Mouse (Mus musculus) c-Kit-positive CD71-positive TER-119-negative erythroid progenitor cells, embryonic 14.5 days (primary cell): ENCODE results near the gene Large1.
A peak's percentile ranks its signal among the peaks of the same experiment; 100 is the strongest.
"Not testable (repeated sequence)": the region's sequence is repeated elsewhere in the genome, so short reads cannot be mapped to it uniquely, and the experiment has no call there.

Source experiments
- DNase-seq: peaks from one replicate; pipeline ENCODE4 v3.0.0-alpha.2; 2013; ENCODE audit warnings: low read depth

Large1 gene

GRCm38 (mm10) chr8:73007489-73007888 lies 345.9 kb downstream of the Large1 start:
- DNase-seq, result no peak

GRCm38 (mm10) chr8:73003858-73004257 lies 349.5 kb downstream of the Large1 start:
- peak; percentile 8 for DNase-seq

GRCm38 (mm10) chr8:72993831-72994230 lies 359.5 kb downstream of the Large1 start:
- DNase-seq, result no peak

- DNase-seq, result no peak
Measured at GRCm38 (mm10) chr8:72990425-72990824, 362.9 kb downstream of the Large1 start.

- DNase-seq, result no peak
Measured at GRCm38 (mm10) chr8:72982832-72983231, 370.5 kb downstream of the Large1 start.

GRCm38 (mm10) chr8:72955074-72955473 lies 398.3 kb downstream of the Large1 start:
- no peak for DNase-seq

- not testable (repeated sequence) for DNase-seq
Measured at GRCm38 (mm10) chr8:72941393-72941792, 411.9 kb downstream of the Large1 start.

- DNase-seq, result no peak
Measured at GRCm38 (mm10) chr8:72919182-72919902, 434.0 kb downstream of the Large1 start.

- no peak for DNase-seq
Measured at GRCm38 (mm10) chr8:72905491-72905890, 447.8 kb downstream of the Large1 start.

GRCm38 (mm10) chr8:72901591-72901990 lies 451.7 kb downstream of the Large1 start:
- no peak for DNase-seq

- DNase-seq, result no peak
Measured at GRCm38 (mm10) chr8:72899321-72899720, 454.0 kb downstream of the Large1 start.

GRCm38 (mm10) chr8:72883033-72883432 lies 470.3 kb downstream of the Large1 start:
- no peak for DNase-seq

GRCm38 (mm10) chr8:72873411-72873810 lies 479.9 kb downstream of the Large1 start:
- no peak for DNase-seq

GRCm38 (mm10) chr8:72846881-72847280 lies 506.5 kb downstream of the Large1 start:
- DNase-seq, result no peak

- DNase-seq, result no peak
Measured at GRCm38 (mm10) chr8:72835863-72836262, 517.5 kb downstream of the Large1 start.

GRCm38 (mm10) chr8:72833112-72833511 lies 520.2 kb downstream of the Large1 start:
- no peak for DNase-seq

GRCm38 (mm10) chr8:72832371-72832770 lies 521.0 kb downstream of the Large1 start:
- DNase-seq, result no peak

- DNase-seq, result no peak
Measured at GRCm38 (mm10) chr8:72817655-72818349, 535.5 kb downstream of the Large1 start.

GRCm38 (mm10) chr8:72816679-72817078 lies 536.7 kb downstream of the Large1 start:
- no peak for DNase-seq

GRCm38 (mm10) chr8:72815681-72816080 lies 537.7 kb downstream of the Large1 start:
- DNase-seq, result no peak

GRCm38 (mm10) chr8:72812690-72813089 lies 540.6 kb downstream of the Large1 start:
- no peak for DNase-seq

- no peak for DNase-seq
Measured at GRCm38 (mm10) chr8:72801583-72801982, 551.8 kb downstream of the Large1 start.

GRCm38 (mm10) chr8:72780644-72781043 lies 572.7 kb downstream of the Large1 start:
- DNase-seq, result no peak

- DNase-seq, result no peak
Measured at GRCm38 (mm10) chr8:72777797-72778196, 575.5 kb downstream of the Large1 start.
